Mouse (Mus musculus) layer of hippocampus, adult 11-12 months (tissue): ENCODE measurements at regions not wholly inside any gene's neighbourhood (a gene's known extent, or its start where the extent isn't known, plus 50 kb on each side); places are given as distances from the start of the nearest gene placed in this dataset.

Source experiments
- DNase-seq: peaks from one replicate; pipeline ENCODE4 v3.0.0; 2022; ENCODE audit warnings: low spot score

DNA sequence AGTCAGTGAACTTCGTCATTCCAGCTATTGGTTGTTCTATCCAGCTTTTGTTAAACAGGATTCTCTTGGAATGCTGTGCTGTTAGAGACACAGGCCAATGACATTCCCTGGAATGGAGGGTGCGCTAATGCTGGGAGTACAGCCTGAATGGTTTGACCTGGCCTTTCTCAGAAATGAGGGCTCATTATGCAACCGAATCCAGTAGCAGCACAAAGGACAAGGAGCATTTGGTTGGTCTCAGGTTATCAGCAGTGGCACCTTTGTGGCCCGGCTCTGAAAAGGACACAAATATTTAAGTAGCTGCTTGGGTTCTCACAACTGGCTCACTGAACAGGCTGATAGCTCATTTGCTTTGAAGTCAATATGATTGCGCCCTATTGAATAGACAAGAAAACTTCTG is 1423.1 kb upstream of the A1bg start:
- no peak for DNase-seq

DNA sequence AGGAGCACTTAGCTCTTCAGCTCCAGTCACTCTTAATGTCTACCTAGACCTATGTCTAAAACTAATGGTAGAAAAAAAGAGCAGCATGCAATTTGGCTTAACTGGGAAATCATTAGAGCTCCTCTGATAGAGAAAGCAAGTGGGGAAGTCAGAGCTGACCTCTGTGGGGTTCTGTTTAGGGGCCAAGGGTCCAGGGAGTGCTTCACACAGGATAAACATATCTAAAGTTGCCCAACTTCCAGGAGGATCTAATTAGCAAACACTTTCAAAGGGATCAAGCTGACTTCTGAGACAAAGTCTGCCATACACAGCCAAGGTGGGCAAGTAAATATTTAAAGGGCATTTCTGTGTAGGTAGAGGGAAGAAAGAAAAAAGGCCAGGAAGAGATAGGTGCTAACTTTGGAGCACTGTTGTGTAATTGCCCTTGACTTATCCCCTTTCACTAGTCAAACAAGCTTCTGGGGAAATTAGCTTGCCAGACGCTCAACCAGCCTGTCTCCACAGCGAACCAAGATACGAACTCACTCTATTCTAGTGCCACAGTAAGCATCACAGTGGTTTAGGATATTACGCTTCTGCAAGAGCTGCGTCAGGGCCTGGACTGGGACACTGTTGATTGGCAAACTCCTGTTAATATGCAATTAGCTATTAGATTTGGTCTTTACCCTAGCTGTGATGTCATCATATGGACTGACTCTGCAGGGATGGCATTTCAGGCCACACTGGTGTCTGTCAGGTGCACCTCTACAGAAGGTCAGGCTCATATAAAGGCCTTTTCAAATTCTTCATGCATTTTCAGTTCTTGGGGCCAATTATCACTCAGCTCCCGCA is 1413.9 kb upstream of the A1bg start:
- DNase-seq, result no peak

DNA sequence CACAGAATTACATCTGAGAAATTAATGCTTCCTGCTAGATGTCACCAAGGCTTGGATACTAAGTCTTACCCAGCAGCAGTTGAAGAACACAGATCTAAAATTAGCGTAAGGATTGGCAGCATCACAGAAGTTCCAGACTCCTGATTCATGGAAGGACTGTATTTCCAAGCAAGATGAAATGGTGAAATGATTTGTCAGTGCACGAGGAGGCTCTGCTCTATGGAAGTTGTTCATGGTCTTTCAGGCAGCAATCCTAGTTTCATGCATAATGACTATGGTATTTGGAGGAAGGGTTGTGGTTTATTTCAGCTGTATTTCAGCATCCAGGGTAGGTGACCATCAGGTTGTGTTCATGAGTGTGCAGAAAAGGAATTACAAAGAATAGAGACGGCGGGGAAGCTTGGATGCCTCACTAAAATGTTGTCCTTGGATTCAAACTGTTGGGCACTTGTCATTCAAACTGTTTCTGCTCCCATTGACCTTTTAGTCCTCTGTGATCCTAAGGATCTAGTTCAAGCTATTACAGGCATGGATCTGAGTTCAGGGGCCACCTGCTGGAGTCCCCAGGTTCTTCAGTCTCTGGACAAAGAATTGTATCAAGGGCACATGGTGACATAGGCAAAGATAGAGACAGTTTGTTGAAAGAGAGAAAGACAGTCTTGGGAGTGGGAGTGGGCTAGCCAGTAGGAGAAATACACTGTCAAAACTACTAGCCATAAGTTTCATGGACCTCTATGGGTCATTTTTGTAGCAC is 1411.6 kb upstream of the A1bg start:
- DNase-seq, result no peak

- no peak for DNase-seq
Measured at GRCm38 (mm10) chr15:62332129-62332528, 1409.3 kb upstream of the A1bg start.

GRCm38 (mm10) chr15:62331138-62331800 is 1408.5 kb upstream of the A1bg start:
- DNase-seq, result no peak

DNA sequence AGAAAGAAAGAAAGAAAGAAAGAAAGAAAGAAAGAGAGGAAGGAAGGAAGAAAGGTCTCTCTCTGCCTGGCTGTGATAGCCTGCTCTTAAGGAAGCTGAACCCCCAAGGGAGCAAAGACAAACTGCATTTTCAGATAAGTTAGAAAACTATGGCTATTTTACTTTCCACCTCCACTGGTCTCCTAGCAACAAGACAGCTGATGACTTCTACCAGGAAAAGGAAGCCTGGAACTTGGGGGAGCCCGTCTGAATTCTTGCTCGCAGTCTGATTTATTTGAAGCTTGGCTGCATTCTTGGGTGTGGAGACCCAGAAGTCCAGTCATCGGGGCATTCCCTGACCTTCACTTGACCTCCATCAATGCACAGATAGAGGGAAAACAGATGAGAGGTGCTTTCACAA is 1406.1 kb upstream of the A1bg start:
- no peak for DNase-seq

DNA sequence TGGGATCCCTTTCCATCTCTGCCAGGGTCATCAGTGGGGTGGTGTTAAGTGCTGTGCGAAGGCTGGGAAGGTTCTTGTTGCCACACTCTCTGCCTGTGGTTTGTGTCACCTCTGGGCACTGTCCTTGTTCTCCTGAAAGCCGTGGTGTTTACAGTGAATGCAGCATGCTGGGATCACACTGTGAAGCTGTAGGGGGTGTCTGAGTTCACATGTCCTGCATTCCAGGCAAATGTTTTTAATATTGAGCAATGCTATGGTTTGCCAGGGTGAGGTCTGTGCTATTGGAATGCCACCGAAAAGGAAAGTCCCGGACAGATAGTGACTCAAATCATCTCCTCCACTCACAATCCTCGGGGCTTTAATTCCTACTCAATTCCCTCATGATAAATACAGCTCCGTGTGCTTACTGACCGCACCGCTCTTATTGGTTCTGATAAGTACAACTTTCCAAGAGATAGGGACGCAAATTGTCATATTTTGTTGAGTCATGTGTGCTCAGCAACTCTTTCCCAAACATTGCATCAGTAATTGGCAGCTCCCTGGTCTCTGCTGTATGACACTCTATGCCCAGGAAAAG is 1405.6 kb upstream of the A1bg start:
- no peak for DNase-seq

DNA sequence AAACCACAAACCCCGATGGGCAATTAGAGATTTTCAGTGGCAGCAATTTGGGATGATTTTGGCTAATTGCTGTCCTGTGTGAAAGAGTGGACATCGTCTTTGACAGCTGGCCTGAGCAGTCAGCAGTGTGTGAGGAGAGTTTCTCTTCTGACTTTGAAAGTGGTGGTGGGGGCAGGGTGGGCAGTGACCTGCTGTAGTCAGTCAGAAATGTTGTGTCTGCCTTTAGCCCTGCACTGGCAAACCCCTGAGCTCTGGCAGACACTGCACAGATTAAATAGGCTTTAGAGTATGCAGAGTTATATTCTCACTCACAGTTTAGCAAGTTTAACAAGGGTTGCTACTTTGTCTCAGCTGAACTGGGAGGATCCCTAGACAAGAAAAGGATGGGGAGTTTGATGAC is 1404.7 kb upstream of the A1bg start:
- no peak for DNase-seq

DNA sequence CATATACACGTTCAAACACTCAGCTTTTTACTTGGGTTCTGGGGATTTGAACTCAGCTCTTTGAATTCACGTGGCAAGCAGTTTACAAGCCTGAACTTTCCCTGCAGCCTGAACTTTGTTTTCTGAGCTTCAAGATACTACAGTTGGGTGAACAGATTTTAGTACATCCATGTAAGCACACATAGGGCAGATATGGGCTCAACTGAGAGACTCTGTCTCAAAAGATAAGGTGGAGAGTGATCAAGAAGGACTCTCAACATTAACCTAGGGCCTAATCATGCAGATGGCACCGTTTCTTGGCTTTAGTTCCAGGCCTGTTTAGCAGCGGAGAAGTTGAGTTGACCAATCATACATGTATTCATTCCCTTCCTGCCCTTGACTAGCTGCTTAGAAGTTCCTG is 1403.7 kb upstream of the A1bg start:
- no peak for DNase-seq

GRCm38 (mm10) chr15:62325451-62326290 is 1402.9 kb upstream of the A1bg start:
- no peak for DNase-seq

DNA sequence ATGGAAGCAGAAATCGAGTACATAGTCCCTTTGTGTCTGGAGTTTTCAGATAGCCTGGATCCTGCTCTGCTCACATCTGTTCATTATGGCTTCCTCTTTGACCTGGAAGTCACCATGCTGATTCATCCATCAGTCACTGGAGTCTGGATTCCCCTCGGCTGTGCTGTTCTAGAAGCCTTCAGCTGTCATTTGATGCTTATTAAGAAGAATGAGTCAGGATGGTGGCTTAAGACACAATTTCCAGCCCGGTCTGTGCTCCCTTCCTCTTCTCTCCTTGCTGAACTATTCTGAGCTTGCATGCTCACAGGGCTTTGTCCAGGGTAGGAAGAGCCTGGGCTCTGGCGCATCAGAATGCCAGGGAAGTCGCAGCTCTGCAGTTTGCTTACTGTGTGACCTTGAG is 1398.2 kb upstream of the A1bg start:
- no peak for DNase-seq

DNA sequence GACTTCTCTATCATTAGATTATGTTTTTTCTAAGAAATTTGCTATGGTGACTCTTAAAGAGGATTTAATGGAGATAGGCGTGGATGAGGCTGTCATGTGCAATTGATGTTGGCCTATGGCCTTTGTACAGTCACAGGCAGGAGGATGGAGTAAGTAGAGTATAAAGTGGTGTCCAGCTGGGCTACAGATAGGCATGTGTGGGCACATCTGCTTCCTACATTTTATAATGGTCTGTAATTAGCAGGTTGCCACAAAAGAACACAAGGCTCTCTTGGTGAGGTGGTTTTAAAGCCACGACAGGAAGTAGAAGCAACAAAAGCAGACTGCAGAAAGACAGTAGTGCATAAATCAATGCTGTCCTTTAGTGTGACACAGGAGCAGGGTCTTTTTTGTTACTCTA is 1391.6 kb upstream of the A1bg start:
- DNase-seq, result no peak

- no peak for DNase-seq
Measured at GRCm38 (mm10) chr15:62302233-62302632, 1379.4 kb upstream of the A1bg start.

GRCm38 (mm10) chr15:62301567-62301966 is 1378.8 kb upstream of the A1bg start:
- DNase-seq, result no peak

DNA sequence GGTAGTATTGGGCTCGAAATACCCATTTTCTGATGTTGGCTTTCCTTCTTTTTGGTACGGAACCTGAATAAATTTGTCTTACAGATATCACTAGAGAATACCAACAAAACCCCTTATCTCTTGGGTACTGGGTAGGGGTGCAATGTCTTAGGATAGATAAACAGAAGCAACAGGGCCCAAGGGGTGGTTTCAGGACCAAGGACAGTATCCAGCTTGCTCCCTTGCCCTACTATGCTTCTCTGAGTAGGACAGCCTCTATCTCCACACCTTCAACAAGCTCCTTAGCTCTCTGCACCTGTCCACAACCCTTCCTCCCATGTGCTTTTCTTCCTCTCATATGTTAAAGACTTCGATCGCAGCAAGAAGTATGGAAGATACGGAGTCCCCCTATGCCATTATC is 1374.3 kb upstream of the A1bg start:
- DNase-seq, result no peak

- peak; percentile 33 for DNase-seq
Measured at GRCm38 (mm10) chr15:62295233-62295927, 1372.6 kb upstream of the A1bg start.

DNA sequence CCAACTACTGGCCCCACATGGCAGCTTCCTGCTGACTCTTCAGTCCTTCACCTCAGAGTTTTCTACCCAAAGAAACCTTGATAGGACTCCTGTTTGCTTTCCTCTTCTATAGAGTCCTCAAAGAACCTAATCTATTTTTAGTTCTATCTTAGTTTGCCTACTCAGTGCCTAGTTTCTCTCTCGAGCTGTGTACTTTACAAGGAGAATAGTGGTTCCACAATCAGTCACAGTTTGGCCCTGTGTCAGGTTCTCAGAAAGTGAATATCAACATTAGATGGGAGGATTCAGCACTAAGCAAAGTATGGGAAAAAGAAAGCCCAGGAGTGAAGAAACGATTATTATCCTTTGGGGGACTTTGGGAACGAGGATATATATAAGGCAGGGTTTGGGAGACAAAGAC is 1372.0 kb upstream of the A1bg start:
- DNase-seq, result no peak

DNA sequence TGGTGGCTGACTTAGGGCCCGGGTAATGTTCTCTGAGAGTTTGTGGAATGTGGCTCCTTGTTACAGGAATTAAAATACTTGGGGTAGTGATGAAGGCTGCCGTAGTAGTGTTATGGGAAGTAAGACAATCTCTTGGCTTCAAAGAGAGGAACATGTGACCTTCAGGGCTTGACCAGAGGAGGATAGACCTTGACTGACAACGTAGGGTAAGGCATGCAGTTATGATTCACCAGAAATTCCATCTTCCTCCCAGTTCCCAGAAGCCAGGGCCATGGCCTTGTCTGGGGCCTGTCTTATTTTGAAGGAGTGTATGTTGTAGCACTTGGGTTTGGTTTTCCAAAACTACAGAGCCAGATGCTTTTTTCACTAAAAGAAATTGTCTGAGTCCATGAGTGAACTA is 1370.1 kb upstream of the A1bg start:
- no peak for DNase-seq

GRCm38 (mm10) chr15:62290687-62291086 is 1367.9 kb upstream of the A1bg start:
- DNase-seq, result no peak

- no peak for DNase-seq
Measured at GRCm38 (mm10) chr15:62286666-62287655, 1364.1 kb upstream of the A1bg start.
